Mouse (Mus musculus): Measurements from ENCODE around the gene Golga2.

Gene Golga2

GRCm38 (mm10) chr2:32287334-32287840 lies at the start of gene Golga2:
Golga2 (plus strand) TSS chr2:32287384.
- DNase-seq = peak in 1 of 2 experiments; percentile 33

DNA sequence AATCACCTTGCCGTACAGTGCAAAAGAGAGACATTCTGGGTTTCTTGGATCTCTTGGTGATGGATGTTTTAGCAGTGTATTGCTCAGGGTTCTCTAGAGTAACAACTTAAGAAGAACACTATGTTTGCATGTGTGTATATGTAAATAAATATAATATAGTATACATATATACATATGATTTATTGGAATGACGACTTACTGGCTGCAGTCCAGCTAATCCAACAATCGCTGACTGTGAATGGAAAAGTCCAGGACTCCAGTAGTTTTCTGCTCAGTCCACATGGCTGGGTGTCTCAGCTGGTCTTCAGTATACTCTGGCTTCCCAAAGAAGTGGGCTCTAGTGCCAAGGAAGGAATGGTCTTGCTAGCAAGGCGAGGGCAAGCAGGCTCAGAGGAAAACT lies 49.6 kb upstream of the Golga2 start:
- no peak for DNase-seq

DNA sequence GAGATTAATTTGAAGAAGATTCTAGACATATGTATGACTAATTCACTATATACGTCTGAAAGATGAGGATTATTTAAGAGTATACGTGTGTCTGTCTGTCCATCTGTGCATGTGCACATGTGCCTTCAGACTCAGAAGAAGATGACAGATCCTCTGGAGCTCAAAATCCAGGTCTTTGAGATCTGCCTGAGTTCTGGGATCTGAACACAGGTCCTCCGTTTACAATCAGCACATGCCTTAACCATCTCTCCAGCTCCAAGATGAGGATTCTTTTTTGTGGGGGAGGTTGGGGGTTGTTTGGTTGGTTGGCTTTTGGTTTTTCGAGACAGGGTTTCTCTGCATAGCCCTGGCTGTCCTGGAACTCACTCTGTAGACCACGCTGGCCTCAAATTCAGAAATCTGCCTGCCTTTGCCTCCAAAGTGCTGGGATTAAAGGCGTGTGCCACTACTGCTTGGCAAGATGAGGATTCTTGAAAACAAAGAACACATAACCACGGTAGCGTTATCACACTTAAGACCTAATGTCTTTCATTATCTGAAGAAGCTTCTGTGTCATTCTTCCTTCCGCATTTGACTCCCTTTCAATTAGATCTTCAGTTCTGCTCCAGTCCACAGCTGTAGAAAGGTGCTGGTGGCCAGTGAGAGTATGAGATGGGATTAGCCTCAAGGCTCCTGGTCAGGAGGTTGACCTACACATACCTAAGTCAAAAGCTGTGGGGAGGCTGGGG lies 48.3 kb upstream of the Golga2 start:
- no peak for DNase-seq

- no peak for DNase-seq
Observed at GRCm38 (mm10) chr2:32240591-32240990, 46.6 kb upstream of the Golga2 start.

DNA sequence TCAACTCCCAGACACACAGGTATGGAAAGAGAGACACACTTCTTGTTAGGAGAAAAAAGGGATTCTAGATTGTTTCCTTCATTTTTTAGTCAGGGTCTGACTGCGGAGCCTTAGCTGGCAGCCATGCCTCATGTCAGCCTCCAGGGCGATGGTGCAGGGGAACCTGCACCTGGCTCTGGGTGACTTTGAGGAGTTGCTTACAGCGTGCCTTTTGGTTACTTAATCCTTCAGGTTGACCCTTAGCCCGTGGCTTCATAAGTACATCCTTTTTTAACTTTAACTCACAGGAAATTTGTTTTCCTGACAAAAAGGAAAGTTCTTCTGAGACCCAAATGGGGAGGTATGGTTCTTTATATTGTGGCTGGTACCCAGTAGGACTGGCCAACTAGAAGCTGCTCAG lies 44.2 kb upstream of the Golga2 start:
- no peak for DNase-seq

GRCm38 (mm10) chr2:32246741-32247140 lies 40.4 kb upstream of the Golga2 start:
- no peak for DNase-seq

DNA sequence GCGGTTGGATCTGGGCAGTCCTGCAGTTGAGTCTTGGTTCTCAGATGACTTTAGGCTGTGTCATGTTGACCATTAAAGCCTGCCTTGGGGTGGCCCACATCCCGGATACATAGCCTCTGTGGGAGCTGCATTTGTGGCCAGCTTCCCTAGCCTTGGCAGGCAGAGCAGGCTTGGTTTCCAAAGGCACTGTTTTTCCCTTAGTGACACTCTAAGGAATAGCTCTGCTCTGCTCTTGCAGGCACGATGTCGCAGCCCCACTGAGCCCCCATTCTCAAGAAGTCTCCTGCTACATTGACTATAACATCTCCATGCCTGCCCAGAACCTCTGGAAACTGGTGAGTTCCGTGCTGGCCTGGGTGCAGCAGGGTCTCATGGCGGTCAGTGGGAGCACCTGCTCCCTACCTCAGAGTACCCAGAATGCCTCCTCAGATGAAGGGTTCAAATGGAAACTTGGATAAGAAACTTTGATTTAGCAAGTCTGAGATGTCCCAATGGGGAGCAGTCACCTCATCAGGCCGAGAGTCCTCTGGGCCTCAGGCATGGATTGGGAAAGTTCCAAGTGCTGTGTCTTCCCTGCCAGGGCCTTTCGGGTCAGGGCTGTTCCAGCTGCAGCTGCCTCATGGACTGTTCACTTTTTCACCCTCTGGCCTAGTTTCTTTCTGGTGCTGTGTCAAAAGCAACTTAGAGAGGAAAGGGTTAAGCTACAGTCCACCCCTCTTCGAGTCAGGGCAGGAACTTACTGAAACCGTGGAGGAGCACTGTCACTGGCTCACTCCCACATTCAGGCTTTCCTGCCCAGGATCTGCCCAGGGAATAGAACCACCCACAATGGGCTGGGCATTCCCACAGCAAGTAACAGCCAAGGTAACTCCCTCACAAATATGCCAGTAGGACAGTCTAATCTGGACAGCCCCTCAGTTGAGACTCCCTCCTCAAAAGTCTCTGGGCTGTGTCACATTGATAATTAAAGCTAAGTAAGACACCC lies 38.5 kb upstream of the Golga2 start:
- no peak for DNase-seq

DNA sequence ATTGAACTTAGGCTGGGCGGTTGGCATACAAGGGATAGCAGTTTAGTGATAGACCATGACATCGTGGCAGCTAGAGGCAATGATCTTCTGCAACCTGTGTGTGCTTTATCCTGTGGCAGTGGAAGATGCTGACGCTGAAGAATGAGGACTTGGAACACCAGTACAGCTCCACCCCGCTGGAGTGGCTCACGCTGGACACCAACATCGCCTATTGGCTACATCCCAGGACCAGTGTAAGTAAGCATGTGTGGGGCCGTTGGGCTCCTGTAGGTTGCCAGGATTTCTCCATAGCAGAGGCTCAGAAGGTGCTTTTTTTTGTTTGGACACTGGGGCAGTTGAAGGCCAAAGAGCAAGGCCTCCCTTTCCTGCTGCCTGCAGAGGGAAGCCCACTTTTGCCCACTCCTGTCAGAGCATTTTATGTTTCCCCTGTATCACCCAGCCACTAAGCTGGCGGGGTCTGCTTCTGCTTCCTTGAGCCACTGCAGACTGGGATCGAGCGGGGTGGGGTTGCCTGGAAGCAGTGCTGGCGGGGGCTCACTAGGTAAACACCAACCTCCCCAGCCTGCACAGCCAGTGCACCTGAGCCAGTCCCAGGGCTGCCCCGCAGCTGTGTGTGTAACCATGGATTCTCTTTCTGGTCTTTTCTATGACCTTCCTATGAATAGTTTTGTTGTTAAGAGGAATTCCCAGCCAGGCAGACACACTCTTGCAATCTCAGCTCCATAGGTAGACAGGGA lies 35.2 kb upstream of the Golga2 start:
- DNase-seq = no peak

DNA sequence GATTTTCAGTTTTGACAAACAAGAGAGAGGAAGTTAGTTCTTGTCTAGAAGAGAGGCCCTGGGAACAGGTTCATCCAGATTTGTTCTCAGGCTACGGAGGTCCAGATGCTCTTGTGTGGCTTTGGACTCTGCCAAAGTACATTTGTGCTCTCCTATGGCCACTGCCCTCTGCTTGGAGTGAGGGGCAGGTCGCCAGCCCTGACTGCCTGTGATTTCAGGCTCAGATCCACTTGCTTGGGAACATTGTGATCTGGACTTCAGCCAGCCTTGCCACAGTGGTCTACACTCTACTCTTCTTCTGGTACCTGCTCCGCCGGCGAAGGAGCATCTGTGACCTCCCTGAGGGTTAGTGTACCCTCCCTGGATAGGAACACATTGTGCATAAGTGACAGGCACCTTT lies 34.5 kb upstream of the Golga2 start:
- DNase-seq = no peak

DNA sequence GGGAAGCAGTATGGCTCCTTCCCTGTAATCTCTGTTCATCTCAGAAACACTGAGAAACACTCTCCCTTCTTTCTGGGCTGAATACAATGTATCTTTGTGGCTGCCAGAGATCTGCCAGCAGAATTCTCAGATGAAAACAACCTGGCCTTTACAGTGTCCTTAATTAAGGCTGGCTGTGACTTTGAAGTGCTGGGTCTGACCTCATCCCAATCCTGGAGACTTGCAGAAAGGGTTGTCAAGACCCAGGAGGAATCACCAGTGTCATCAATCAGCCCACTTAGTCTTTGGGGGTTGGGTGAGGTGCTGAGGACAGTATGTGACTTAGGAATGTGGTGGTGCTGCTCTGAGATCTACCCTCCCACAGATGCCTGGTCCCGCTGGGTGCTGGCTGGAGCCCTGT lies 33.8 kb upstream of the Golga2 start:
- no peak for DNase-seq

DNA sequence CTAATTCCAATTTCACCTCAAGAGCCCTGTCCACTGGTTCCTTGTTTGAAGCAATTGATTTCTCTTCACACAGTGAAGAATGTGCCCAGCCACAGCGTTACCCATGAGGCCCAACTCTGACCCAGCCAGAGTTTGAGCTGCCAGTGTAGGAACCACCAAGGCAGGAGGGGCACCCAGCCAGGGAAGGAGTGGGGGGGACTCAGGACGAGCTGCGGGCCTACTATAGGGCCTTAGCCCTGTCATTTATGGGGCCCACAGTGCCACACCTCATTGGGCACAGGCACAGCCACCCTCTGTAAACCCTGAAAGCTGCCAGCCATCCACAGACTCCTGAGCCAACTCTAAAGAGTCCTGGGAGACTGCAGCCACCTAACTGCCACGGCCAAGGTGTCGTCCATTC lies 32.6 kb upstream of the Golga2 start:
- no peak for DNase-seq

DNA sequence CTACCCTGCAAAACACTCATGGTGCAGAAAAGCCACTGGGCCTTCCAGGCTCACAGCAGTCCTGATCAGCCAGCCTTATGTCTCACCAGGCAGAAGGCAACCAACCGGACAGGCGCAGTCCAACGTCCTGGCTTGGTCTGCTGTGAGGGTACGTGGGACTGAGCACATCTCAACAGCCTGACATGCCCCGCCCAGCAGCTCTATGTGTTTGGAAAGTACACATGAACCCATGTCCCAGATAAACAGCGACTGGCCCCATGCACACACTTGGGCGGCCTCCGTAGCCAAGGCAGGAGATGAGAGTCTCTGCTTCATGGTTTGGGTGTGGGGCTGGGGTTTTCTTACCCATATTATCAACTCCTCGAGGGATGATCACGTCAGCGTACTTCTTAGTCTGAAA lies 30.9 kb upstream of the Golga2 start:
- DNase-seq = no peak

- DNase-seq = no peak
Observed at GRCm38 (mm10) chr2:32258887-32259533, 28.2 kb upstream of the Golga2 start.

GRCm38 (mm10) chr2:32259657-32260417 lies 27.3 kb upstream of the Golga2 start, which contains the start of gene Uck1:
Uck1 (minus strand) TSS chr2:32260159.
- DNase-seq = peak; percentile 90 to 94

DNA sequence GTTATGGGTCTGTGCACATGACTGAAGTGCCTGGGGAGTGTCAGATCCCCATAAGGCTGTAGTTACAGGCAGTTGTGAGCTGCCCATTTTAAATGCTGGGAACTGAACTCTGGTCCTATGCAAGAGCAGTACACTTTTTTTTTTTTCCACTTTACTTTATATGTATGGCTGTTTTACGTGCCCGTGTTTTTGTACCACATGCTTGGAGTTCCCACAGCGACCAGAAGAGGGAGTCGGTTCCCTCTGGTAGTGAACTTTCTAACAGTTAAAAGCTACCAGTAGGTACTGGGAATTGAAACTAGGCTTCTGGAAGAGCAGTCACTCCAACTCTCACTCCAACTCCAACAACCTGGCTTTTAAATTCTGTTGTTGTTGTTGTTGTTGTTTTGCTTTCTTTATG lies 26.5 kb upstream of the Golga2 start:
- peak; percentile 65 to 71 for DNase-seq

GRCm38 (mm10) chr2:32275823-32276222 lies 11.4 kb upstream of the Golga2 start:
- DNase-seq = no peak

DNA sequence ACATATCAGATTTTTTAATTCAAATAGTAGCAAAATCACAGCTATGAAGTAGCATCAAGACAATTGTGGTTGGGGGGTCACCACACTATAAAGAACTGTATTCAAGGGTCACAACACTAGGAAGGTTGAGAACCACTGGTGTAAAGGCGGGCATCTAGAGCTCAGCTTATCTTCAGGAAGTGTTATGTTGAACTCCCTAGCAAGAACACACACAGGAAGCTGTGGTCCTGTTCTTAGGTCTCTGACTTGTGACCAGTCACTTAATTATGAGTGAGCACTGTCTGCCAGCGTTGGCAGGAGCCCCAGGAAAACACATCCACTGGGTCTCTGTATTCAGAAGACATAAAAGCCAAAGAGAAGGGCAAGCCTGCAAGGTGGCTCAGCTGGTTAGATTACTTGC lies 4.9 kb upstream of the Golga2 start:
- DNase-seq = no peak

DNA sequence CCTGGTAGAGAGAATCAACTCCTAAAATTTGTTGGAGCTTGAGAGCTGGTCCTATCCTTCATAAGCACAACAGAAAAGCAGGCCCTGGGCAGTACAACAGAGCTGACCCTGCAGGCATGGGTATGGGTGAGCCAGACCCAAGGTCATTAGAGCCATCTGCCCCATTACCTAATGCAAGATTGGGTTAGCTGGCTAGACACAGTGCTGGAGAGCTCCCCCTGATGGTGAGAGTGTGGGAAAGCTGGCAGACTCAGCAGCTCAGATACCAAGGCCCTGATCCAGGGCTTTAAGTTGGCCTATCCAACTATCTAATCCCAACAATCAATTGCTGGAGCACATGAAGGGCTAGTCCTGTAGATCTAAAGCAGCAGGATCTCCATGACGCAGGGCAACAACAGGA lies 4.5 kb upstream of the Golga2 start:
- DNase-seq = peak; percentile 74 to 79

GRCm38 (mm10) chr2:32283986-32284385 lies 3.2 kb upstream of the Golga2 start:
- no peak for DNase-seq

DNA sequence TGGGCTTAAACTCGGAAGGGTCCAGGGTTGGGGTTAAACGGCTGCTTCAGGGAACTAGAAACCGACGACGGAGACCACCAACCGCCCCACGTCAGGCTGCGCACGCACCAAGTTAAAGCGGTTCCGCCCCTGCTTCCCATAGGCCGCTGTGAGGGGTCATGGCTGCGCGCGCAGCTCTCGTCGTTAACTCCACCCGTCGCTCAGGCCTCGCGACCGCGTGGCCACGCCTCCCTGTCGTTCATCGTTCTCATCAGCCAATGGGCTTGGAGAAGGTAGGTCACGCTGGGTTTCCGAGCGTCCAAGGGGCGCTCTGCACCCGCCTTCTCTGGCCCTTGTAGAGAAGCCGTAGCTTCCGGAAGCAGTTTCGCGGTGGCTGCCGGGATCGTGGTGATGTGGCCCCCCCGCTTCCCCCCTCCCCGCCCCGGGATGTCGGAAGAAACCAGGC lies 761 bp downstream of the Golga2 start, which contains the start of gene Swi5:
Gene Swi5 (minus strand): TSS at position 153 of the 445 bp plus-strand sequence.
- DNase-seq = peak; percentile 100

DNA sequence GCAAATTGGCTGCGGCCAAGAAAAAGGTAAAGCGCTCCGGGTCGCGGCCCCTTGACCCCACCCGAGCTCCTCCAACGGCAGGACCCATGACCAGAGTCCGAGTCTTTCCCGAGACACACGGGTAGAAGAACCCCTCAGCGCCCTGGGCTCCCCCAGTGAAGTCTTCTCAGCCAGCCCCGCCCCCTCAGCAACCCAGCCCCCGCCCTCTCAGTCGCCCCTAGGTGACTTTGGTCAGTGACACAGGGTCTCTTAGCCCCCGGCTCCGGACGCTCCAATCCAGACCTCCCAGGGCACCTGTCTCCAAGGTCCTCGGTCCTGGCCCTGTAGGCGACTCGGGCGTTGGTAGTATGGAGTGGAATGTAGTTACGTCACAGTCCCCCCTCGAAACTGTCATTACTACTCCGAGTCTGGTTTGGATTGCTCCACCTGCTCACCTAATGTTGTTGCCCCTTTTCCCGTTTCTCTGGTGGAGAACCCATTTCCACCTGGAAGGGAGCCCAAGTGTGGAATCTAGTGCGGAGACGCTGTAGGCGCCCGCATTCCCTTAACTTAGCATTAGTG lies 1.3 kb downstream of the Golga2 start:
- DNase-seq = no peak
